ENCODE assay signal across 9 mouse cellular contexts in the genomic region with DNA sequence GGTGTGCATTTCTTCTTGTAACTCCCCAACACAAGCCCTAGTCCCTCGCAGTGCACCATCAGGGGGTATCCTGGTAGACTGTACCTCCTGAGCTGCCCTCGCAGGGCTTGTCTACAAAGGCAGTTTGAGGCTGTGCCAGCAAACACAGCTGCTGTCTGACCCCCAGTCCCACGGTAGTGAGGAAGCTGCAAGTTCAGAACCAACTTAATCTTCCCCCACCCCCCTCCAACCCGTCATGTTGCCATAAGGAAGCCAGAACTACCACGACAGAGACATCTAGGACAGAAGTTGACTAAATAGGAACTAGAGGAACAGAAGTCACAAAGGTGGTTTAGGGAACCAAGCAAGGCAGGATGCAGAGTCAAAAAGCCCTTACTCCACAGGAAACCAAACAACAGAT. TPM values are rescaled to one million over a fixed set of nuclear protein-coding genes. Genes with fewer than 3 reads are reported as not detected.
A peak's percentile ranks its signal among the peaks of the same experiment; 100 is the strongest.
DNase-seq lines count a peak whose midpoint lies in the region; ATAC-seq and TF ChIP-seq lines count a peak whose summit lies in the region.
"Had no signal": no experiment of that assay in that cellular context is flagged by ENCODE, and none has a peak within 500 bp of the region (broad histone marks: within the 10 kb centered on the region; RNA-seq: fewer than 3 reads in every experiment).

No protein-coding gene starts in this region.

- H3K4me2 ChIP-seq in liver, embryonic 16.5 days (ENCODE audit: low read depth, low read length) = no peak overlapping the region

- ATAC-seq in liver, embryonic 16.5 days (ENCODE audit: low read depth) = no peak
- ATAC-seq: forebrain, embryonic 16.5 days had no signal

- no peaks in the 10 kb centered on the region for H3K36me3 ChIP-seq in liver, embryonic 16.5 days (ENCODE audit: control insufficient read depth, insufficient read depth)

- DNase-seq in heart, adult 18-20 months = peak; percentile 37 to 41
- DNase-seq in heart, adult 9 months (ENCODE audit: low spot score in 2 of 2) = no peak
- peak; percentile 46 for DNase-seq in heart, postnatal 4 days
- DNase-seq in left cerebral cortex, adult 18-20 months (ENCODE audit: low spot score in 2 of 2) = no peak
- DNase-seq in left cerebral cortex, postnatal 36 days (ENCODE audit: low spot score in 2 of 2) = no peak
- no peak for DNase-seq in spleen, adult 12 weeks (ENCODE audit: low spot score)

- H3K9ac ChIP-seq in liver, embryonic 16.5 days (ENCODE audit: low read depth, low read length) = no peak overlapping the region

- 19% methylated on average over 5 of the region's 5 CpGs for WGBS in liver, embryonic 16.5 days (ENCODE audit: insufficient replicate concordance)

- H3K27me3 ChIP-seq in liver, embryonic 16.5 days (ENCODE audit: control insufficient read depth, insufficient read depth, low read depth, low read length) = no peaks in the 10 kb centered on the region

- H3K9me3 ChIP-seq in liver, embryonic 16.5 days (replicated peaks; ENCODE audit: control insufficient read depth, low read length) = no peaks in the 10 kb centered on the region

- TF ChIP-seq CTCF in bone marrow macrophage, adult 2 months (IDR thresholded peaks at IDR 0.05; ENCODE audit: low read depth, low read length) = no peak

- peak overlapping the region; percentile 87 for H3K27ac ChIP-seq in bone marrow macrophage, adult 2 months (ENCODE audit: insufficient read depth, low read depth, low read length)
- H3K27ac ChIP-seq in liver, embryonic 16.5 days (ENCODE audit: low read length) = peak overlapping the region; percentile 84

- no peak overlapping the region for H3K4me3 ChIP-seq in bone marrow macrophage, adult 2 months (ENCODE audit: insufficient read depth, low read length)
- H3K4me3 ChIP-seq in liver, embryonic 16.5 days (ENCODE audit: low read depth, low read length) = no peak overlapping the region

- no peak for TF ChIP-seq POLR2A in bone marrow macrophage, adult 2 months (IDR thresholded peaks at IDR 0.05; ENCODE audit: borderline replicate concordance, low read depth, low read length)

- intact Hi-C loops in left cerebral cortex, postnatal 36 days (cut with DNase I) = no loop called here

- peaks cover 53% of the 10 kb centered on the region for H3K4me1 ChIP-seq in bone marrow macrophage, adult 2 months (ENCODE audit: control insufficient read depth, insufficient read depth, low read length)
- peaks cover 29% of the 10 kb centered on the region for H3K4me1 ChIP-seq in liver, embryonic 16.5 days (ENCODE audit: control insufficient read depth, low read depth, low read length)

RNA-seq across cellular contexts. Expression of gene Actn1, which starts 28.9 kb away (rescaled TPM):
- 10 to 100 TPM; 23.8 to 31.7 TPM for total RNA-seq in heart, adult 18-20 months (2021)
- 60.2 and 62.4 TPM in 2 replicates for polyA plus RNA-seq in bone marrow macrophage, adult 2 months (2012; ENCODE audit: insufficient read depth, insufficient read length, missing spikeins)
- 100 to 1,000 TPM; 114 to 116 TPM for total RNA-seq in heart, postnatal 4 days (2021)
- 7.9 and 10.3 TPM in 2 replicates for polyA plus RNA-seq in liver, embryonic 16.5 days (2015; fragmentation: Nextera tagmentation; extraction: Ambion mirVana)
- 100 to 1,000 TPM; 107 to 115 TPM for total RNA-seq in left cerebral cortex, adult 18-20 months (2021)
- total RNA-seq in left cerebral cortex, postnatal 36 days (2021) = 100 to 1,000 TPM; 106 to 146 TPM

Comparison
In these comparisons a context has a peak if more than half of its experiments do, and no peak if none do; other contexts are left out.
1. DNase-seq: peak in heart, adult 18-20 months (2 of 2) and heart, postnatal 4 days (single experiment); none in heart, adult 9 months (0 of 2), left cerebral cortex, adult 18-20 months (0 of 2), left cerebral cortex, postnatal 36 days (0 of 2) and spleen, adult 12 weeks (single experiment).